Mouse (Mus musculus) lung, adult 2 months (tissue): ENCODE measurements around the gene Adamts1.

Source experiments
- CTCF ChIP-seq: fragments of 200-500 bp; IDR thresholded peaks from 2 replicates; pipeline ENCODE4 v1.5.1; 2011; ENCODE audit warnings: mild to moderate bottlenecking, low read length, control low read depth; ENCODE audit not compliant: insufficient read depth
- POLR2A ChIP-seq: fragments of 200-500 bp; IDR thresholded peaks from 2 replicates; pipeline ENCODE4 v1.6.1; 2011; ENCODE audit warnings: low read depth, mild to moderate bottlenecking, control low read depth, low read length, borderline replicate concordance; ENCODE audit errors: extremely low read depth

GRCm38 (mm10) chr16:85760961-85761580 is 41.8 kb downstream of the Adamts1 start:
- no peak for TF ChIP-seq CTCF
- TF ChIP-seq POLR2A = no peak
